Mouse (Mus musculus) heart, embryonic 16.5 days (tissue): Measurements from ENCODE around the gene Nrros. TPM values are rescaled to one million over a fixed set of nuclear protein-coding genes. Genes with fewer than 3 reads are reported as not detected.

Experiments used
- ATAC-seq: fragments of 200-750 bp; cut with Nextera tagmentation; replicated peaks from 2 replicates; pipeline ENCODE4 v1.8.0; 2017; ENCODE audit warnings: moderate number of reproducible peaks; ENCODE audit not compliant: insufficient read depth, low FRiP score; ENCODE audit errors: extremely low read depth
- H3K27ac ChIP-seq: fragments of 300-500 bp; sonication (generic); 2 replicates; pipeline ENCODE4 v1.5.1; 2014; ENCODE audit warnings: mild to moderate bottlenecking, low read length, control low read depth, moderate library complexity
- H3K27me3 ChIP-seq: fragments of 300-500 bp; sonication (generic); 2 replicates; pipeline ENCODE4 v1.6.1; 2014; ENCODE audit warnings: low read length, mixed read lengths; ENCODE audit not compliant: control insufficient read depth, insufficient read depth
- H3K36me3 ChIP-seq: fragments of 300-500 bp; sonication (generic); 2 replicates; pipeline ENCODE4 v1.6.1; 2014; ENCODE audit not compliant: control insufficient read depth, insufficient read depth
- H3K4me1 ChIP-seq: fragments of 300-500 bp; sonication (generic); 2 replicates; pipeline ENCODE4 v1.6.1; 2014; ENCODE audit warnings: low read length, mixed read lengths; ENCODE audit not compliant: control insufficient read depth, insufficient read depth
- H3K4me2 ChIP-seq: fragments of 300-500 bp; sonication (generic); 2 replicates; pipeline ENCODE4 v1.6.1; 2014; ENCODE audit warnings: low read depth, mild to moderate bottlenecking, control low read depth, low read length
- H3K4me3 ChIP-seq: fragments of 300-500 bp; sonication (generic); 2 replicates; pipeline ENCODE4 v1.5.1; 2014; ENCODE audit warnings: mild to moderate bottlenecking, control low read depth, low read length
- H3K9ac ChIP-seq: fragments of 300-500 bp; sonication (generic); 2 replicates; pipeline ENCODE4 v1.6.1; 2014; ENCODE audit warnings: low read length, control low read depth
- H3K9me3 ChIP-seq: fragments of 300-500 bp; sonication (generic); replicated peaks from 2 replicates; pipeline ENCODE4 v1.6.1; 2016; ENCODE audit warnings: low read length; ENCODE audit not compliant: control insufficient read depth
- WGBS: fragments of 180-500 bp; shearing (Covaris S2); extraction: QIAGEN DNeasy Blood & Tissue Kit; methylation state at CpG from one replicate; pipeline ENCODE4 v1.1.7; 2014; 5-methylcytosine and 5-hydroxymethylcytosine counted together
- polyA plus RNA-seq: library from polyadenylated mRNA; unstranded; fragments of >200 nt; fragmentation: Nextera tagmentation; extraction: Ambion mirVana; gene quantifications from 2 replicates; pipeline ENCODE4 v1.2.1, GENCODE M21; 2015

The Nrros gene
- polyA plus RNA-seq, 1 experiment from 2014 or later, result 20.5 TPM

GRCm38 (mm10) chr16:32167819-32168545 is 2.6 kb upstream of the Nrros start:
- Histone ChIP-seq H3K9ac (no peak overlapping the region), H3K27ac (no peak overlapping the region), H3K27me3 (peaks cover 5% of the 10 kb centered on the region; the same call in 1 of the 2 replicates), H3K9me3 (0 out of 2 replicates have a peak, but pooled peaks cover 2% of the 10 kb centered on the region), H3K4me2 (no peak overlapping the region), H3K4me1 (peaks cover 4% of the 10 kb centered on the region), H3K36me3 (no peaks in the 10 kb centered on the region), H3K4me3 (no peak overlapping the region)
- 89% methylated on average over 4 of the region's 4 CpGs for WGBS
- no peak for ATAC-seq

DNA sequence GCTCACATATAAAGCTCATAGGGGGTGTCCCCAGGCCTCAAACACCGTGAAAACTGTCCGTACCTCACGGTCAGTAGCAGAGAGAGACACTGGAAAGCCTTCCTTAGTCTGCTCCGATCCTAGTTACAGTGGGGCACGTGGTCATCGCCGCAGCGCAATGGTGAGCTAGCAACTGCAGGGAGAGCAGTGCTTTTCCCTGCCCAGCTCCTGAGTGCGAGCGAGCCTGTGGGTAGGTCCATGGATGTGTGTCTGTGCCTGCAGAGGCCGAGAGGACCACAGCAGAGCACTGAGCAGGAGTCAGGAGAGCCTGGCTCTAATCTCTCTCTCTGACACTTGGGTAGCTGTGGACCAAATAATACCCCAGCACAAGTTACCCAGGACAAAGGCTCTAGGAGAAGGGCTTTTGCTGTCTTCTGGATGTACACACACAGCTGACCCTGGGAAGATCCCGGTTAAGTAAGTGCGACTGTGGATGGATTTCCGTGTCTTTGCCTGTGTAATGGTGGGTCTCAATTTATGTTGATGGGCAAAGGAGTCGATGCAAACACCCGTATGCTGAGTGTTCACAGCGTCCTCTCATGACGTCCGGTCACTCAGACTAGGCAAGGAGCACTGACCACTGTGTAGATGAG is 882 bp downstream of the Nrros start:
- Histone ChIP-seq H3K27me3 (peaks cover 5% of the 10 kb centered on the region; the same call in 1 of the 2 replicates), H3K9ac (peak overlapping the region; percentile 72), H3K4me2 (peak overlapping the region; percentile 72), H3K4me3 (peak overlapping the region; percentile 56), H3K36me3 (no peaks in the 10 kb centered on the region), H3K4me1 (peaks cover 11% of the 10 kb centered on the region), H3K27ac (peak overlapping the region; percentile 62), H3K9me3 (0 out of 2 replicates have a peak, but pooled peaks cover 2% of the 10 kb centered on the region)
- ATAC-seq, result no peak
- WGBS, result 59% methylated on average over 19 of the region's 19 CpGs

- WGBS, result 71% methylated on average over 5 of the region's 5 CpGs
- Histone ChIP-seq H3K27ac (no peak overlapping the region), H3K4me1 (peaks cover 11% of the 10 kb centered on the region), H3K4me3 (peak overlapping the region; percentile 56), H3K27me3 (peaks cover 5% of the 10 kb centered on the region; the same call in 1 of the 2 replicates), H3K4me2 (peak overlapping the region; percentile 72), H3K36me3 (no peaks in the 10 kb centered on the region), H3K9me3 (0 out of 2 replicates have a peak, but pooled peaks cover 2% of the 10 kb centered on the region), H3K9ac (peak overlapping the region; percentile 72)
- ATAC-seq, result no peak
Observed at GRCm38 (mm10) chr16:32163891-32164290, 1.5 kb downstream of the Nrros start.

- WGBS, result 58% methylated on average over 4 of the region's 4 CpGs
- no peaks in the 10 kb centered on the region for H3K36me3 ChIP-seq
- H3K9me3 ChIP-seq, result 0 out of 2 replicates have a peak, but pooled peaks cover 2% of the 10 kb centered on the region
- peaks cover 11% of the 10 kb centered on the region for H3K4me1 ChIP-seq
- peaks cover 5% of the 10 kb centered on the region; the same call in 1 of the 2 replicates for H3K27me3 ChIP-seq
- peak overlapping the region; percentile 72 for H3K4me2 ChIP-seq
- H3K4me3 ChIP-seq, result peak overlapping the region; percentile 56
- no peak overlapping the region for H3K27ac ChIP-seq
- peak overlapping the region; percentile 33; the same call in 1 of the 2 replicates for H3K9ac ChIP-seq
- ATAC-seq, result no peak
Observed at GRCm38 (mm10) chr16:32163392-32163791, 2.0 kb downstream of the Nrros start.

DNA sequence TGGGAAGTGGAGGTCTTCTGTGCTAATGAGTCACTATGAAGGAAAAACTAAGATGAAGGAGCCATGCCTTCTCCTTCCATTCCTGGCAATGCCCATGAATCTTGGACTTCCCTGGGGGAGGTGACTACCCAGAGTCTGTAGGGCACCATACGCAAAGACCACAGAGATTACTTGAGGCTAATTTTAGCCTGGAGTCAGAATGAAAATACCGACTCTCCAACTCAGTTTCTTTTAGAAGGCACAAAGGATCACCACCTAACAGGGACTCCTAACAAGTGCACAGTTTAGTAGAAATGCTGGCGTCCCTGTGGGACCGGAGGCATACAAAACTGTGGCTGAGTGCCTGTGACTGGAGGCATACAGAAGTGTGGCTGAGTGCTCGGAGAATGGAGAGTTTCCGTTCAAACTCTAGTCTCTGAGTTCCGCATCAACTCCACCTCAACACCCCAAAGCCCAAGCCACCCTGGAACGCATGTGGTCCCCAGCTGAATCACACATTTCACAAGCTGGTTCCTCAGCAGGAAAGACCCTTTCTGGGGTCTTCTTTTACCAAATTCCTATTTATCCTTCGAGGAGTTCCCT is 4.6 kb downstream of the Nrros start:
- Histone ChIP-seq H3K27me3 (peaks cover 5% of the 10 kb centered on the region; the same call in 1 of the 2 replicates), H3K36me3 (no peaks in the 10 kb centered on the region), H3K9ac (0 out of 2 replicates have a peak overlapping the region, but pooled peaks have one; percentile 38), H3K27ac (peak overlapping the region; percentile 39; the same call in 1 of the 2 replicates), H3K9me3 (no peaks in the 10 kb centered on the region), H3K4me1 (peaks cover 11% of the 10 kb centered on the region), H3K4me3 (no peak overlapping the region), H3K4me2 (peak overlapping the region; percentile 49)
- 61% methylated on average over 9 of the region's 9 CpGs for WGBS
- ATAC-seq, result no peak

- Histone ChIP-seq H3K27ac (no peak overlapping the region), H3K27me3 (no peaks in the 10 kb centered on the region), H3K4me1 (peaks cover 7% of the 10 kb centered on the region; the same call in 1 of the 2 replicates), H3K4me3 (no peak overlapping the region), H3K4me2 (no peak overlapping the region), H3K9ac (no peak overlapping the region), H3K36me3 (no peaks in the 10 kb centered on the region), H3K9me3 (no peaks in the 10 kb centered on the region)
- no peak for ATAC-seq
- 91% methylated on average over 3 of the region's 3 CpGs for WGBS
Observed at GRCm38 (mm10) chr16:32158966-32159365, 6.4 kb downstream of the Nrros start.

GRCm38 (mm10) chr16:32157369-32157768 is 8.0 kb downstream of the Nrros start:
- WGBS, result 88% methylated on average over 2 of the region's 2 CpGs
- H3K27me3 ChIP-seq, result no peaks in the 10 kb centered on the region
- H3K27ac ChIP-seq, result no peak overlapping the region
- peaks cover 7% of the 10 kb centered on the region; the same call in 1 of the 2 replicates for H3K4me1 ChIP-seq
- no peak for ATAC-seq
- no peak overlapping the region for H3K4me3 ChIP-seq
- H3K4me2 ChIP-seq, result no peak overlapping the region
- no peaks in the 10 kb centered on the region for H3K9me3 ChIP-seq
- H3K36me3 ChIP-seq, result no peaks in the 10 kb centered on the region
- H3K9ac ChIP-seq, result no peak overlapping the region

GRCm38 (mm10) chr16:32156719-32157118 is 8.7 kb downstream of the Nrros start:
- no peaks in the 10 kb centered on the region for H3K9me3 ChIP-seq
- H3K9ac ChIP-seq, result no peak overlapping the region
- H3K4me2 ChIP-seq, result no peak overlapping the region
- WGBS, result 44% methylated on average over 3 of the region's 3 CpGs
- no peak for ATAC-seq
- H3K4me1 ChIP-seq, result peaks cover 7% of the 10 kb centered on the region; the same call in 1 of the 2 replicates
- no peaks in the 10 kb centered on the region for H3K27me3 ChIP-seq
- no peaks in the 10 kb centered on the region for H3K36me3 ChIP-seq
- H3K4me3 ChIP-seq, result no peak overlapping the region
- no peak overlapping the region for H3K27ac ChIP-seq
